Mouse (Mus musculus): ENCODE measurements at regions not wholly inside any gene's neighbourhood (a gene's known extent, or its start where the extent isn't known, plus 50 kb on each side); places are given as distances from the start of the nearest gene placed in this dataset.
A peak's percentile ranks its signal among the peaks of the same experiment; 100 is the strongest.

- peak; percentile 48 for DNase-seq
These were observed 275.9 kb downstream of the Pmp22 start for GRCm38 (mm10) chr11:63404719-63405118.

- DNase-seq = no peak
These were observed 280.6 kb downstream of the Pmp22 start for GRCm38 (mm10) chr11:63409431-63409830.

- DNase-seq = no peak
These were observed 282.1 kb downstream of the Pmp22 start for GRCm38 (mm10) chr11:63410921-63411320.

- no peak for DNase-seq
These were observed 283.7 kb downstream of the Pmp22 start for GRCm38 (mm10) chr11:63412364-63412991.

- DNase-seq = no peak
These were observed 284.3 kb downstream of the Pmp22 start for GRCm38 (mm10) chr11:63413106-63413505.

GRCm38 (mm10) chr11:63413621-63414020 is 284.8 kb downstream of the Pmp22 start:
- DNase-seq = no peak

- DNase-seq = no peak
These were observed 289.4 kb downstream of the Pmp22 start for GRCm38 (mm10) chr11:63418042-63418776.

- no peak for DNase-seq
These were observed 291.6 kb downstream of the Pmp22 start for GRCm38 (mm10) chr11:63420341-63420740.

- DNase-seq = no peak
These were observed 293.3 kb downstream of the Pmp22 start for GRCm38 (mm10) chr11:63422069-63422468.

- DNase-seq = no peak
These were observed 295.5 kb downstream of the Pmp22 start for GRCm38 (mm10) chr11:63424319-63424718.

GRCm38 (mm10) chr11:63425741-63426140 is 297.0 kb downstream of the Pmp22 start:
- no peak for DNase-seq

- DNase-seq = no peak
These were observed 325.0 kb downstream of the Pmp22 start for GRCm38 (mm10) chr11:63453786-63454185.

GRCm38 (mm10) chr11:63454910-63455531 is 326.2 kb downstream of the Pmp22 start:
- no peak for DNase-seq

- no peak for DNase-seq
These were observed 327.6 kb downstream of the Pmp22 start for GRCm38 (mm10) chr11:63456356-63456755.

GRCm38 (mm10) chr11:63457250-63457649 is 328.5 kb downstream of the Pmp22 start:
- DNase-seq = no peak

- no peak for DNase-seq
These were observed 331.4 kb downstream of the Pmp22 start for GRCm38 (mm10) chr11:63460146-63460545.

GRCm38 (mm10) chr11:63463797-63464331 is 335.1 kb downstream of the Pmp22 start:
- no peak for DNase-seq

GRCm38 (mm10) chr11:63465941-63466340 is 337.2 kb downstream of the Pmp22 start:
- DNase-seq = no peak

GRCm38 (mm10) chr11:63466541-63466940 is 337.8 kb downstream of the Pmp22 start:
- DNase-seq = no peak

GRCm38 (mm10) chr11:63474831-63475230 is 346.0 kb downstream of the Pmp22 start:
- no peak for DNase-seq

GRCm38 (mm10) chr11:63481676-63482310 is 353.0 kb downstream of the Pmp22 start:
- DNase-seq = no peak

- DNase-seq = no peak
These were observed 353.8 kb downstream of the Pmp22 start for GRCm38 (mm10) chr11:63482593-63482992.

GRCm38 (mm10) chr11:63487203-63487602 is 358.4 kb downstream of the Pmp22 start:
- no peak for DNase-seq
